Mouse (Mus musculus) testis, adult 2 months (tissue): ENCODE measurements around the gene Srpk2.

Experiments used
- CTCF ChIP-seq: fragments of 200-500 bp; IDR thresholded peaks from 2 replicates; pipeline ENCODE4 v1.5.1; 2012; ENCODE audit warnings: low read depth, mild to moderate bottlenecking, inconsistent platforms, low read length, moderate library complexity; ENCODE audit not compliant: control insufficient read depth, insufficient read depth, insufficient replicate concordance
- POLR2A ChIP-seq: fragments of 200-500 bp; IDR thresholded peaks from 2 replicates; pipeline ENCODE4 v1.6.1; 2012; ENCODE audit warnings: low read depth, mild to moderate bottlenecking, inconsistent platforms, low read length, moderate library complexity; ENCODE audit not compliant: control insufficient read depth

DNA sequence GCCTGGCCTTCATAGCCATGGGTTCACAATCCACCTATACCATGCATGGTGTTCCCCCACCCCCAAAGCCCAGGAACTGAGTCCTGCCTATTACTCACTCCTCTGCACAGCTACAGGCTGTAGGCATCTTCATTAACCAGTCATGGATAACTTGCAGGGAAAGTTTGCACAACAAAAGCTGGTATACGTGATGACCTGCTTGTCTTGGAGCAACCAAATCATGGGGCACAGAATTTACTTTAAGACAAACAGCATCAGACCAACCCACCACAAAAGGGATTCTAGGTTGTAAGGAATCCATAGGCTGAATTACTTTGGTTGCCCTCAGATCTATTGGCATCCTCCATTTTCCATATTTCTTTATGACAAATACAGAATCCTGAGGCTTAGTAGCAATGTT is 13.0 kb upstream of the Srpk2 start:
- TF ChIP-seq CTCF: no peak
- no peak for TF ChIP-seq POLR2A
